Mouse (Mus musculus): ENCODE results near the gene Rab3il1. TPM values are rescaled to one million over a fixed set of nuclear protein-coding genes. Genes with fewer than 3 reads are reported as not detected.

Gene Rab3il1
- polyA plus RNA-seq, 1 experiment: 90.9 TPM

- no peaks in the 10 kb centered on the region for H3K9me3 ChIP-seq (ENCODE audit: control insufficient read depth, low read length)
- H3K27me3 ChIP-seq (ENCODE audit: control insufficient read depth): no peaks in the 10 kb centered on the region
- H3K36me3 ChIP-seq (ENCODE audit: control insufficient read depth): peaks cover 65% of the 10 kb centered on the region
- H3K4me1 ChIP-seq (ENCODE audit: control insufficient read depth): peaks cover 77% of the 10 kb centered on the region
- TF ChIP-seq TAL1 (IDR thresholded peaks at IDR 0.05; ENCODE audit: low read length): peak; percentile 62
- TF ChIP-seq GATA1 (IDR thresholded peaks at IDR 0.05; ENCODE audit: low read length): peak; percentile 36
- H3K4me3 ChIP-seq (replicated peaks): peak overlapping the region; percentile 68
Measured at GRCm38 (mm10) chr19:10016151-10016550, 14.7 kb downstream of the Rab3il1 start.

DNA sequence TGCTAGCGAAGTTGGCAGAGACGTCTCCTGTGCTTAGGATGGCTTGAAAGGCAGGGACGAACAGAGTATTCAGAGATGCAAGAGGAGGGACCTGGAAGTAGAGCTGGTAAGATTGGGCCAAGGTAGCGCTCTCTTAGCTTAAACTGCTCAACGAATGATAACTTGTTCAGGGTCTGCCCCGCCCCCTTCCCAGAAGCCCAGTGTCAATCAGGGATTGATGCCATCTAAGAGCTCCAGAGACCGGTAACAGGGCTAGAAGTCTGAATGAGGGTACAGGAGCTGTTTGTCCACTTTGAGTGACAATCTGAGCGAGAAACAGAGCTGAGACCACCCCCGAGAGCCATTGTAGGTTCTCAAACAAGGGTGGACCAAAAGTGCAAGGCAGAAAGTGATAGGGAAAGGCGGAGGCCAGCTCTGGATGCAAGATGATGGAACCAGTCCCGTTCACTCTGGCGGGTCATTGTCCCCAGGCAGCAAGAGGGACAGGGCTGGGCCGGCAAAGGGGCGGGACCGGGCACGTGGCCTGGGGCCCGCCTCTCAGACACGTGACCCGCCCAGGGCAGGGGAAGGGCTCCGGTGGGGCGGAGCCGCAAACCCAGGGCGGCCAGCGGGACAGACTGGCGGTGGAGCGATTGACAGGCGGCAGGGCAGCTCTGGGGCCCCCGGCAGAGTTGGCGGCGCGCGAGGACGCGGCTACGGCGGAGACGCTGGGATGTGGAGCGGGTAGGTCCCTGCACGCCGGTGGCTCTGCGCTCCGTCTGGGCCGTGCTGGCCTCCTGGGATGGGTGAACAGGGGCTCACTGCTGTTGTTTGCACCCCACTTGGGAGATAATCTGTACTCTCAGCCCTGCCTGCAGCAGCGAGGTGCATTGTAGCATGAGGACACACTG, 16.4 kb downstream of the Rab3il1 start:
- no peaks in the 10 kb centered on the region for H3K27me3 ChIP-seq (ENCODE audit: control insufficient read depth)
- H3K4me1 ChIP-seq (ENCODE audit: control insufficient read depth): peaks cover 78% of the 10 kb centered on the region
- no peaks in the 10 kb centered on the region for H3K9me3 ChIP-seq (ENCODE audit: control insufficient read depth, low read length)
- peak overlapping the region; percentile 68 for H3K4me3 ChIP-seq (replicated peaks)
- TF ChIP-seq TAL1 (IDR thresholded peaks at IDR 0.05; ENCODE audit: low read length): no peak
- no peak for TF ChIP-seq GATA1 (IDR thresholded peaks at IDR 0.05; ENCODE audit: low read length)
- peaks cover 82% of the 10 kb centered on the region for H3K36me3 ChIP-seq (ENCODE audit: control insufficient read depth)

DNA sequence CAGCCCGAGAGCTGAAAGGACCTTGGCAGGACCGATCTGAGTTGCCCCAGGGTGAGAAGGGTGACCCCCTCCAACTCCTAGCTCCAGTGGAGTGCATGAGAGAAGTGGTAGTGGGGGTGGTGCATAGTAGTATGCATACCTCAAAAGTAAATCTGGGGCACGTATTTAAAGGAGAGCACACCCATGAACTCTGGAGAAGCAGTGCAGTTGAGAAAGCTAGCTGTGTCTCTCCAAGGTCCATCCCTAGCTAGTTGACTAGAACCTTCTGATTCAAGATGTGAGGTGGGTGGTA, 17.0 kb downstream of the Rab3il1 start:
- peak overlapping the region; percentile 68 for H3K4me3 ChIP-seq (replicated peaks)
- peaks cover 78% of the 10 kb centered on the region for H3K4me1 ChIP-seq (ENCODE audit: control insufficient read depth)
- no peak for TF ChIP-seq GATA1 (IDR thresholded peaks at IDR 0.05; ENCODE audit: low read length)
- TF ChIP-seq TAL1 (IDR thresholded peaks at IDR 0.05; ENCODE audit: low read length): no peak
- H3K27me3 ChIP-seq (ENCODE audit: control insufficient read depth): no peaks in the 10 kb centered on the region
- no peaks in the 10 kb centered on the region for H3K9me3 ChIP-seq (ENCODE audit: control insufficient read depth, low read length)
- H3K36me3 ChIP-seq (ENCODE audit: control insufficient read depth): peaks cover 85% of the 10 kb centered on the region

DNA sequence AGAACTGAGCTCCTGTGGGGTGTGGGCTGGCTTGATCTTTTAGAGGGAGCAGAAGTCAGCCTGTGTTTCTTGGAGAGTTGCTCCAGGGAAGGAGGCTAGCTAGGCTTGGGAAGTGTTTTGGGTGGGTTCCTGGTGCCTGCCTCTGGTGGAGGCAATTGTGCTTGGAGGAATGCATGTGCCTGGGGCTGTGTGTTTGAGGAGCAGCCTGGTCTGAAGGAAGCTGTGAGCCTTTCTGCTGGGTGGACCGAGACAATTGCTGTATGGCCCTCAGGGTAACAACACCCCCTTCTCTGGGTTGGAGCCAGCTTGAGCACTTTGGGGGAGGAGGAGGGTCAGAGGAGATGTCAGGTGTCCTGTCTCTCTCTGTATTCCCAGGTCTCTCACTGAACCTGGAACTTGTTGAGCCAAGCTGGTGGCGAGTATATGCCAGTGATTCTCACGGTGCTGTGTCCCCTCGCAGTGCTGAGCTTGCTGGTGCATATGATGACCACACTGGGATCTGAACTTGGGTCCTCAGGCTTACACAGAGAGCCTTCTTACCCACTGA, 17.8 kb downstream of the Rab3il1 start:
- peak overlapping the region; percentile 68 for H3K4me3 ChIP-seq (replicated peaks)
- H3K9me3 ChIP-seq (ENCODE audit: control insufficient read depth, low read length): no peaks in the 10 kb centered on the region
- no peaks in the 10 kb centered on the region for H3K27me3 ChIP-seq (ENCODE audit: control insufficient read depth)
- H3K4me1 ChIP-seq (ENCODE audit: control insufficient read depth): peaks cover 78% of the 10 kb centered on the region
- peaks cover 93% of the 10 kb centered on the region for H3K36me3 ChIP-seq (ENCODE audit: control insufficient read depth)
- TF ChIP-seq GATA1 (IDR thresholded peaks at IDR 0.05; ENCODE audit: low read length): no peak
- no peak for TF ChIP-seq TAL1 (IDR thresholded peaks at IDR 0.05; ENCODE audit: low read length)

GRCm38 (mm10) chr19:10021981-10022380, 20.5 kb downstream of the Rab3il1 start:
- H3K27me3 ChIP-seq (ENCODE audit: control insufficient read depth): no peaks in the 10 kb centered on the region

DNA sequence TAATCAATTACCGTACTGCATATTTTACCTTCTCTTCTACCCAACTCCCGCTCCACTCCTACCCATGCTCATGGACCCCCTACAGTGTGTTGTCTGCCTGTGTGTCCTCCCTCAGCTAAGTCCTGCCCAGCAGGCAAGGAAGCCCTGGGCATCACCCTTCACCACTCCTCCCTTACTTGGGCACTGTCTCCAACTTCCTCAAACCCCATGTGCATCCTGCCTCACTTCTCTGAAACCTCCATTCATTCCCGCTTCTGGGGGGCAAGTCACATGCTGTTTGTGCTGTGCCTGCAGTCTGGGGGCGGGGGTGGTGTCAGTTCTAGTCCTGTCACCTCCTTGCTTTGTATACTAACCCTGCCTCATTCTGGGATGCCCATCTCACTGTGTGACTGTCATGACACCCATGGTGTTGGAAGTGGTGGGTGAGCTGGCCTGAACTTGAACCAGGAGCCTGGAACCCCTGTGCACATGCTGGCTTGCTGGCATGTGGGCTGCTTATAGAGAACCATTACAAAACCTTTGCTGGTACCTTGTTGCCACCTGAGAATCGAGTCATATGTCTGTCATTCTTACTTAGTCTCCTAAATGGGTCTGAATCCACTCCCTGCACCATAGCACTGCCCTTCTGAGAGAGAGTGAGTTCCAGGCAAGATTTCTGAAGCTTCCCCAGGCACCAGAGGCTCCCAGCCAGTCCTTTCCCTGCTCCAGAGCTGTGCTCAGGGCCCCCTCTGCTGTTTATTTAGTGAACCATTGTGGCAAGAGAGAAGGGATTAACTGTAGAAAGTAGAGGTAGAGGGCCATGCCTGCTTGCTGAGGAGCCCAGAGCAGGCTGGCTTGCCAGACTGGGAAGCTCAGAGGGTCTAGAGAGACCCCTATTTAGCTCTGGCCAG, 21.2 kb downstream of the Rab3il1 start:
- Histone ChIP-seq H3K4me3 (replicated peaks) (peak overlapping the region; percentile 27), H3K4me1 (ENCODE audit: control insufficient read depth) (peaks cover 92% of the 10 kb centered on the region), H3K9me3 (ENCODE audit: control insufficient read depth, low read length) (no peaks in the 10 kb centered on the region), H3K36me3 (ENCODE audit: control insufficient read depth) (peaks cover 99% of the 10 kb centered on the region), H3K27me3 (ENCODE audit: control insufficient read depth) (no peaks in the 10 kb centered on the region; the same call in 1 of the 2 replicates)
- TF ChIP-seq GATA1 (IDR thresholded peaks at IDR 0.05; ENCODE audit: low read length) (no peak), TAL1 (IDR thresholded peaks at IDR 0.05; ENCODE audit: low read length) (no peak)

More at GRCm38 (mm10) chr19:10021981-10022380, 20.5 kb downstream of the Rab3il1 start:
- Histone ChIP-seq H3K4me3 (replicated peaks) (peak overlapping the region; percentile 14), H3K9me3 (ENCODE audit: control insufficient read depth, low read length) (no peaks in the 10 kb centered on the region), H3K4me1 (ENCODE audit: control insufficient read depth) (peaks cover 94% of the 10 kb centered on the region), H3K36me3 (ENCODE audit: control insufficient read depth) (peaks cover 99% of the 10 kb centered on the region)
- no peak for TF ChIP-seq TAL1 (IDR thresholded peaks at IDR 0.05; ENCODE audit: low read length)
- TF ChIP-seq GATA1 (IDR thresholded peaks at IDR 0.05; ENCODE audit: low read length): no peak

- H3K27me3 ChIP-seq (ENCODE audit: control insufficient read depth): no peaks in the 10 kb centered on the region; the same call in 1 of the 2 replicates
- peaks cover 99% of the 10 kb centered on the region for H3K36me3 ChIP-seq (ENCODE audit: control insufficient read depth)
- no peaks in the 10 kb centered on the region for H3K9me3 ChIP-seq (ENCODE audit: control insufficient read depth, low read length)
- no peak overlapping the region for H3K4me3 ChIP-seq (replicated peaks)
- H3K4me1 ChIP-seq (ENCODE audit: control insufficient read depth): peaks cover 89% of the 10 kb centered on the region
- no peak for TF ChIP-seq TAL1 (IDR thresholded peaks at IDR 0.05; ENCODE audit: low read length)
- TF ChIP-seq GATA1 (IDR thresholded peaks at IDR 0.05; ENCODE audit: low read length): no peak
Measured at GRCm38 (mm10) chr19:10023304-10023758, 21.9 kb downstream of the Rab3il1 start.

GRCm38 (mm10) chr19:10025169-10025875, 23.9 kb downstream of the Rab3il1 start:
- Histone ChIP-seq H3K4me1 (ENCODE audit: control insufficient read depth) (peaks cover 79% of the 10 kb centered on the region), H3K36me3 (ENCODE audit: control insufficient read depth) (peaks cover 100% of the 10 kb centered on the region), H3K4me3 (replicated peaks) (no peak overlapping the region), H3K27me3 (ENCODE audit: control insufficient read depth) (no peaks in the 10 kb centered on the region; the same call in 1 of the 2 replicates), H3K9me3 (ENCODE audit: control insufficient read depth, low read length) (no peaks in the 10 kb centered on the region)
- no peak for TF ChIP-seq GATA1 (IDR thresholded peaks at IDR 0.05; ENCODE audit: low read length)
- TF ChIP-seq TAL1 (IDR thresholded peaks at IDR 0.05; ENCODE audit: low read length): no peak

Data from erythroblast, embryonic 14.5 days (primary cell).